Mouse (Mus musculus) c-Kit-positive CD71-negative TER-119-negative erythroid progenitor cells, embryonic 14.5 days (primary cell): ENCODE results near the gene Cckbr.
"Not testable (repeated sequence)": the region's sequence is repeated elsewhere in the genome, so short reads cannot be mapped to it uniquely, and the experiment has no call there.

ENCODE experiments used
- DNase-seq: peaks from one replicate; pipeline ENCODE4 v3.0.0-alpha.2; 2013; ENCODE audit warnings: low read depth

Gene Cckbr

DNA sequence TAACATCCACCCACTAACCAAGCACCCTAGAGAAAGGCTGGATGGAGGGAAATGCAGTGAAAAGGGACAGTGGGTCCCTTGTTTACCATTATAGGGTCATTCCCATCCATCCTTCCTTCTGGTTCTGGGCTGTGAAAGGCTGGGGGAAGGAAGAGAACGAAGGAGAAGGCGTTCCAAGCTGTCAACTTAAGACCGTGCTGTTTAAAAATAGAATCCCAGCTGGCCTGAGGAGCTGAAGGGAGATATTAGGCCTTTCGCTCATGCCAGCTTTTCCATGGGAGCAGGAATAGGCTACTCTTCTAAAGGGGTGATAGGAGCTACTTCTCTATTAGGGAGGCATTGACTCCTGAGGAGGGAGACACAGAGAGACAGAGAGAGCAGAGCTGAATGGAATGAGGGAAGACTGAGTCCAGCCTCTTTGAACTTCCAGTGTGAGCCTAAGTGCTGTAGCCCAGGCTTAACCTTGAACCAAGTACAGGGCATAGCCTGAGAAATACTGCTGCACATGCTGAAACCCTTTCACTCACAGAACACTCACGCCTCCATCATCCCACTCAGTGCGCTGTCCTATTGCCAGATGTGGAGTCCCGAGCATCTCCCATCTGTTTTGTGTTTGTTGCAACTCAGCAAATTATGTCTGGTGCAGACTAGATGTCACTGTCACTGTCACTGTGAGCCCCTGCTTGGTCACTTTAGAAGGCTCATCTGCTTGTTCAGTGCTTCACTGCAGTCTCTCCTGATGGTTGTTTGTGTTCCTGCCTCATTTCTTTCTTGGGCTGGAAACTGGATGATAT is 12.6 kb downstream of the Cckbr start:
- no peak for DNase-seq

DNA sequence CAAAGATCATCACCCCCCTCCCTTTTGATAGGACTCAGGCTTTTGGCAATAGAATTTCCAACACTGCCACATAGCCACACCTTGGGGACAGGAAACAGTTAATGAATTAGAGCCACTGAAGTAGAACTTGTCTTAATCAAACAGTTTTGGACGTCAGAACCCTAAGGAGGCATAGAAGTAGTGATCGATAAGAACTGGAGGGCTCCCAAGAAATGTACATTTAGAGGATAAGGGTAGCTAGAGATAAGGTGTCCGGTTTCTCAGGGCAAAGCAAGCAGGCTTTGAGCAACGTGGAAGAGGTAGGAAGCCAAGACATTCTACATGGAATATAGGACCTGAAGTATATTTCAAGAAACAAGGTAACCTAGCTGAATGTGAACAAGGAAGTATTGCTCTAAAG is 15.9 kb downstream of the Cckbr start:
- no peak for DNase-seq

DNA sequence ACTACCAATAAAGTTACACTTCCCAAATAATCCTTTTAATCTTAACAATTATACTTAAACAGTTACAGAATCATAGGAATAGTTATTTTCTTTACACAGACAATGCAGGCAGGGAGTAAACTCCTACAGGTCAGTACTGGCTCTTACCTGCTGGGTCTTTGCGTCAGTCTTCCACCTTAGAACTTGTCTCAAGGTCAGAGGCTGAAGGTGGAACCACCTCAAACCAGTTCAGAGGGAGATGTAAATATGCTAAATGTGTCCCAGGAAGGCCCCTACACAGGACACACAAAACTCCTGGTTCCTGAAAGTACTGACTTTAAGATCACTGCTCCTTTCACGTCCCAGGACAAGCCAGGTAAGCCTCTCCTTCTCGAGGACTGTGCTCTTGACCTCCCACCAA is 19.5 kb downstream of the Cckbr start:
- no peak for DNase-seq

DNA sequence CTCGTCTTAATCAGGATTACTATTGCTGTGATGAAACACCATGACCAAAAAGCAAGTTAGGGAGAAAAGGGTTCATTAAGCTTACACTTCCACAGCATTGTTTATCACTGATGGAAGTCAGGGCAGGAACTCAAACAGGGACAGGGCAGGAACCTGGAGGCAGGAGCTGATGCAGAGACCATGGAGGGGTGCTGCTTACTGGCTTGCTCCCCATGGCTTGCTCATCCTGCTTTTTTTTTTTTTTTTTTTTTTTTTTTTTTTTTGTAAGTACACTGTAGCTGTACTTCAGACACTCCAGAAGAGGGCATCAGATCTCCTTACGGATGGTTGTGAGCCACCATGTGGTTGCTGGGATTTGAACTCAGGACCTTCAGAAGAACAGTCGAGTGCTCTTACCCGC is 27.8 kb downstream of the Cckbr start:
- not testable (repeated sequence) for DNase-seq

DNA sequence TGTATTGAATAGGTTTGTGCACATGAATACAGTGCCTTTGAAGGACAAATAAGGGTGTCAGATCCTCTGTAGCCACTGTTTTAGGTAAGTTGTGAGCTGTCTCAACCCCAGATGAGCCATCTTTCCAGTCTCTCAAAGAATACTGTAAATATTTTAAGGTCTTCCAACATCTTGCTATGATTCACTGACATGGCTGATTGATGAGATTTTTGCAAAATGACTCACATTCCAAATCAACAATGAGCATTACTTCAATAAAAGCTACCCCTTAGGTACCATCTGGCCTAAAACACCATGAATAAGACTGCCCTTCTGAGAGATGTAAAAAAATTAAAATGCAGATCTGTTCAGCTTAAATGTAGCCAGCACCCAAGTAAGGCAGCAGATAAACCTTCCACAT is 33.0 kb downstream of the Cckbr start:
- no peak for DNase-seq

DNA sequence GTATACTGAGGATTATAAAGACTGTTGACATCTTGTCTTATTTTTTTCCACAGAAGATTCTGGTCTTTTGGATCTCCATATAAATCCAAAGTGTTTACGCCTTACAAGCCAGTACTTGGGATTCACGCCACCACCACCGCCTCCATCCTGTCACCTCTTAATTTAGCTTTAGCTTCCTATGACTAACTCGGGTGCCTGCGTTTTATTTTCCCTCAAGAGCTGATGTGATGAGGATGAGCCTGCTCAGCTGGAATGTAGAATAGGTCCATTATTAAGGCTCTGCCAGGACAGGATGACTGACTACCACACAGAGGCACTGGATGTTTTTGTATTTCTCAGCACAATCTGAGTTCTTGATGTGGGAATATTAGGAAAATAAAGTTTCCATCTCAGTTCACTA is 40.0 kb downstream of the Cckbr start:
- DNase-seq: not testable (repeated sequence)

DNA sequence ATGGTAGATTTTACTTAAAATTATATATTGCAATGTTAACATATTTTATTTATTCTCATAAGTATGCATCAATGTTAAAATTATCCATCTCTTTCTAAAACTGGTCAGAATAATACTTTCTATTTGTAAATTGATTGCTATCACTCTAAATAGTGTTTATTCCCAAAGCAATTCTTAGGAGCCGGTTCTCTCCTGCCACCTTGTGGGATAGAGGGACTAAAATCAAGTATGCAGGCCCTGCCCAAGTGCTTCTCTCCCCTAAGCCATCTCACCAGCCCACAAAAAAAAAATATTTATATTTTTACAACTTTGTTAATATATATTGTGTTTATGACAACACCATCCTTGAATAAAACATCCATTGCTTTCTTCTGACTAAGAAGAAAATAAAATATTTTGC is 47.1 kb downstream of the Cckbr start:
- DNase-seq: no peak

DNA sequence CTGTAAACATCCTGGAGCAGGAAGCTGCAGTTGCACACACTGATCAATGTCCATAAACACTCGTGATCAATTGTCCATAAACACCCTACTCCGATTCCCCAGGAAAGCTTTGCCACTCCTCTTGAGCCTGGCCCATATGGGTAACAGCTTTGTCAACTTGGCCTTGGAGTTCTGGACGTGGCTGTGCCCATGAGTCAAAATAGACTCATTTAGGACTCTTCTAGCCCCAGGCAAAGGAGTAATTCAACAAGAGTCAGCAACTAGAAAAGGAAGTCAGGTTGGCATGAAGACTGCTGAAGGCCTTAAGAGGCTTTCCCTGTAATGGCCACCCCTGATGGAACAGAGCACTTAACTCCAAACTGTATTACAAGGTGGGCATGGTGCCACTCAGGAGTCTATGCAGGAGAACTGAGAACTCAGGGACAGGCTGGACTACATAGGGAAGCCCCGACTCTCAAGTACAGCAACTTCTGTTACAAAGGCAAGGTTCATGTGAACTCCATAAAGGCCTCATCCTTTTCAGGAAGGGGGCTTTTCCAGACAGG is 49.3 kb downstream of the Cckbr start:
- DNase-seq: no peak

DNA sequence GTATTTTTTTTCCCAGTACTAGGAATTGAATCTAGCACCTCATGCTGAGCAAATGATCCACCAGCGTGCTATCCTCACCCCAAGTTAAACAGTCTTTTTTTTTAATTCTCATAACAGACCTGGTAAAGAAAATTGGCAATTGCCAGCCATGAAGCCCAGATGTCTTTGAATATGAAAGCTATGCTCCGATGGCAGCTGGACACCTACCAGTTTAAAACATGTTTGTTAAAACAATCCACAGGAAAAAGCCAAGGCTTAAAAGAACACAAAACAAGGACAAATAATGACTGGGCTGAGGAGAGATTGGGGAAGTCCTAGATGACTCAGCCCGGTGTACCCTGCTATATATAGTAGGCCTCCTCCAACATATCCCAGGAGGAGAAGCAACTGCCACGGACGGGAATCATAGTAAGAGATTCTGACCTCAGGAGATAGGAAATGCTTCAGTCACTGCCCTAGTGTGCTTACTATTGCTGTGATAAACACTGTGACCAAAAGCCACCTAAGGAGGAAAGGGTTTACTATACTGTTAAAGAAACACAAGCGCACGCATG is 49.9 kb downstream of the Cckbr start:
- no peak for DNase-seq

DNA sequence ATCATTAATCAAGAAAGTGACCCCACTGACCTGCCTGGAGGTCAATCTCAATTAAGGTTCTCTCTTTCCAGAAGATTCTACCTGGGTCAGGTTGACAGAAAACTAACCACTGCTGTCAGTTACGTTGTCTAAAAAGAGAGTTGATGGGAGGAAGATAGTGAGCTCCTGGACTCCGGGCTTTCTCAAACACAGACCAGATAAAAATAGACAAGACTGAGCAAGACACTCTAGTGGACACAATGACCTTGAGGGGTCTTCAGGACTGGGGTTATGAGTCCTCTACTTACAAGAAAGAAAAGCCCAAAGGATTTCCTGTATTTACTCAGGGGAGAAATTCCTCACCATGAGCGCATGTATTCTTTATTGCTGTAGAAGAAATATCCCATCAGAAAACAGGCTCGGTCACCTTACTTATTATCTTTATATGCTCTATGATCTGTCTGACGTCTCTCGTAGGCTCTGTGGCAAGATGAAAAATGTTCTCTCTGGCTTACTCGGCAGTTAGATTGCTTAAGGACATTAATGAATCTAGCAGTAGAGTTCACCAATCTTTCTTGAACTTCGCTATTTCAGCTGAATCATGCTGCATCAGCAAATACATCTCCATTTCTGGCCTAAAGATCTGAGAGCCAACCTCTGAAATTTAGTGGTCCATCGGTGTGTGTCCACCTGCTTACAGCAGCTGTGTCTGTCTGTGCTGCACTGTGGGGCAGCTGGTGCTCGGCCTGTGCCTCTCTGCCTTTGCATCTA is 51.3 kb downstream of the Cckbr start:
- DNase-seq: no peak

DNA sequence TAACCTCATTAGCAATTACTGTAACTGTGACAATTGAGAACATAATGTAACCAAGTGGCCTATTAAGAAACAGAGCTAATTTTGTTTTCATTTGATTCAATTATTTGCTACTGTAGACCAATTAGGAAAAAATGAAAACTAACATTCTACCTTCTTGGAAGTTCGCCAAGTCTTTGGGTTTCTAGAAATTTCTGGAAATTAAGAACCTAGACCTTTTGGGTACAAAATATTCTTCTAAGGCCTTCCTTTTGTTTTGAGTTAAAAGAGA is 51.8 kb downstream of the Cckbr start:
- no peak for DNase-seq

DNA sequence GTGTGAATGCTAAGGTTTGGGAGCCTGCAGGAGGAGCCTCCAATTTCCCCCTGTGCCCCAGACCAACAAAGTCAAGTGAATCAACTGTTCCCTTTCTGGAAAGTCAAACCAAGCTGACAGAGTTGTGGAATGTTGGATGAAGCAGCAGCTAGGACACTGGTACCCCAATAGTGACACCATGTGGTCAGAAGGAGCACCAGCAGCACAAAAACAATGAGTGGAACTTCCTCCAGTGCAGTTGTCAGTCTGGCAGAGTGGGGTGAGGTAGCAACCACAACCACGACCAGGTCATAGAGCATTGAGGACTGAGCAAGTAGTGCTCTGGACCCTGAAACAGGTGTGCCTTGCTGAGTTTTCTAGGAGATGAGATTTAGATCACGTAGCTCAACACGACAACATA is 52.3 kb downstream of the Cckbr start:
- no peak for DNase-seq

DNA sequence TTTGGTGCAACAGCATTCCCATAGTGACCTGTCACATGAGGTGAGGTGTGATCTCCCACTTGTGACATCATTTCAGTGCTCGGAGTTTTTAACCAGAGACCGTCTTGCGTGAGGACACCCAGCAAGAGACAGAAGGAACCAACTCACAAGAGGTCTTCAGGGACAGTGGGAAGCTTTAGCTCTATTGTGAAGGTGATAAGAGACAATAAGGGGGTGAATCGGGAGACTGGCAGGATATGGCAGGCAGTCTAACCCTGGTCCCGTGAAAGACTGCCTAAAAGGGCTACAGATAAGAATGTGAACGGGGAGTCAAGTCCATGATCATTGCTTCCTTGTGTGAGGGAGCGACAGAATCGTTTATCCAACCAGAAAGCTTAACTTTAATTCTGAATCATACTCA is 52.8 kb downstream of the Cckbr start:
- DNase-seq: no peak

DNA sequence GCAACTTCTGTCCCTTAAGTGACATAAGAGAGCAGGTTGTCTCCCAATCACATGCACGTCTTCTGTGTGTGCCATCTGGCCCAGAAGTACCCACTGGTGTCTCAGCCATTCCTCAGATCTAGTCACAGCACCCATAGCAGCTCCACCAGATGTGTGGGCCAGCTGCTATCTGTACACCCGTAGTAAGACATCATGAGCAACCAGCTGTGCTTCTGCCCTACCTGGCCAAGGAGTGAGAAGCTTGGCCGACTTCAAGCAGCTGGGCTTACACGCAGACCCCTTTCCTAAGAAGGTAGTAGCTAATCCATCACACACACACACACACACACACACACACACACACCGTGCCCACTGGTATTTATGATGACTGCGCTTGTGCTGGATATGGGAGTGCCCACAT is 53.7 kb downstream of the Cckbr start:
- DNase-seq: no peak

DNA sequence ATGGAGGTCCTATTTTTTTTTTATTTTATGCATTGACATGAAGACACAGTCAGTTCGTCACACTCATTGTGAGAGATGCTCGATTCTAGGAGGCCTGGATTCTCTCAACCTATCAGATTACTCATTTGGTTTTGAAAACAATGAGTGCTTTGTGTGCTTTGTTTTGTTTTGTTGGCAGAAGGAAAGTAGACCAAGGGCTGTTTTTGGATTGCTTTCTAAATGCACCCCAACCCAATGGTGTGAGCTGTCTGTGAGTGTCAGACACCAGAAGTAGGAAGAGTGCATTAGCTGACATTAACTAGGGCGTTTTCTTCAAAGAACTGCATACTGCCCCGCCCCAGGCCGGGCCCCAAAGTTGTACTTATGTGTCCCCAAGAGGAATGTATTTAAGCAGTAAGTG is 54.5 kb downstream of the Cckbr start:
- DNase-seq: no peak

DNA sequence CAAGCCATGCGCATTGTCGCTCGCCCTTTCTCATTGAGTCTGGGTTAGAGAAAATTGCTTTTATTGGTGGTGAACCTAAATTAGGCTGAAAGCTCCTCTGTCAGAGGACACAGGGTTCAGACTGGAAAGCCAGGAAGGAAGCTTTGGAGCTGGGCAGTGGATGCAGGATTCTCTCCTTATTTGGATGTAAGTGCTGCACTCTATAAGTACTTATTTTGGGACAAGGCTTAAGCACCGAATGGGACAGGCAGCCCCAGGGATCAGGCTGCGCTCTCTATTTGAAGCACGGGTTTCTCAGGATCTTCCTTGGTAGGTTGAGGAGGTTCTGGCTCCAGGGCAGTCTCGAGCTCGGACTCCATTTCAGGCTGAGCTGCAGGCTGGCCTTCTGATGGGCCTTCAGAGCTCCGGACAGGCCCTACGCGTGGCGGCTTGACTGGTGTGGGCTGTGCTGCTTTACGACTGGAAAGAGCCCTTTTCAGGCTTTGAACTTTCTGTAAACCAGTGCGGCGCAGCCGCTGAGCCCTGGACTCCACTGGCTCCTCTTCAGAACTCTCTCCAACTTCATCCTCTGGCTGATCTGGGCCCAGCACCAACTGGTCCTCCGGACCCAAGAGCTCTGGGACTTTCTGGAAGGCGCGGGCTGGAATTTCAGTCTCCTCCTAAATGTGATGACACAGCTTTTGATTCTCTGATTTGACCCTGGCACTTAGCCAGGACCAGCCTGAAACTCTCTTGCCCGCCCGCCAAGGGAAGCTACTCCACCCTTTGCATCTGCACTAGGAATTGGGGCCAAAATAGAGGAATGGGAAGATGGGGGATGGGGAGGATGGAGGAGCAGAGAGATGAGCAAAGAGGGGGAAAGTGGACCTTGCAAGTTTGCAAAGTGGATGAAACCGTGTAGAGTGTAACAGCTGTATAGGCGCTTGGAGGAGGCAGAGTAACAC is 55.3 kb downstream of the Cckbr start:
- no peak for DNase-seq

DNA sequence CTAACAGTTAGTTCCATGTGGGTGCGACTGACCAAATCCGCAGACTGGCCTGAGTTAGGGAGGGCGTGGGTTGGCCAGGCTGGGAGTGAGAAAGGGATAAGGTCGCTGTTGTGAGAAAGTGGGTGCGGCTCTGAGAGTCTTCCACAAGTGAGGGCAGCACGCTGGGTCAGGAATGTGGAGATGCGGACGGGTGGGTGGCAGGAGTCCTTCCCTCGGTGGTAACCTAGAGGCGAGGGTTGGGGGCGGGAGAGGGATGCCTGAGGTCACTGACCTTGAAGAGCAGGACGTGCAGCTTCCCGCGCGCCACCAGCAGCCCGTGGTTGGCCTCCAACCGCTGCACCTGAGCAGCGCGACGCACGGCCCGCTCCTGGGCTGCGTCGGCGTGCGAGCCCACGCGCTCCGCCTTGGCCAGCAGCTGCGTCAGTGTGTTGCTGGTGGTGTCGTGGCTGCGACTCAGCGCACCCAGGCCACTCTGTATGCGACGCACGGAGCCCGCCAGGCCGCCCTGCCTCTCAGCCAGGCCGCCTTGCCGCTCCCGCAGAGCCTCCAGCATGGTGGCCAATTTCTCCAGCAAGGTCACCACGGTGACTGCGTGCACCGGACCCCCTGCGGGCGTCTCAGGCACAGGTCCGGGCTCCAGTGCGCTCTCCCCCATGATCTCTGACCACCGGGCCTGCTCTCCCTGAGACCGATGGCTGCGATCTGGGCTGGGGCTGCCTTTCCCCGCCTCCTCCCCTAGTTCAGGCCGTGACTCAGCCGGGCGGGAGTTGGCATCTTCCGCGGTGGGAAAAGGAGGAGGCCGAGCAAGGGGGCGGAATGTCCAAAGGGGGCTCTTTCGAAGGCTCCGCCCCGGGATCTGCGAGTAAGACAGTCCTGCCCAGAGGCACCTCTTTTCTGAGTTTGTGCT is 56.2 kb downstream of the Cckbr start, which contains the start of gene Cavin3:
Cavin3 (minus strand) TSS at position 796 of the 907 bp plus-strand sequence.
- DNase-seq: peak; percentile 25

DNA sequence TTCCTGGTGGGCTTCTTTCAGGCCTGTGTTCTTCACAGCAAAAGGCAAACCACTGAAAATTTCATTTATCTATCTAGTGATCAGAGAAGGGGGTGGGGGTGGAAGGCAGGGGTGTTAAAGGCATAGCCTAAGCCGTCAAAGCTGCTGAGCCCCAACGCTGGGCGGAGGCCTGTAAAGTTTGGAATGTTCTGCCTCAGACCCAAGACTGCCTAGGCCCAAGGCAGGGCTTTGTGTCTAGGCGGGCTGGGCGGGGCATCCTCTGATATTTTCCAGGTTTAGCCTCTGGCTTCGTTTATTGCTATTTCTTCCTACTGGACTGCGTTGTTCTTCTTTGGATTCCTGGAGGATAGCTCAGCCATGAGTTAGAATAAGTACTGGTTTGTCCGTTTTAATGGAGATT is 56.9 kb downstream of the Cckbr start:
- DNase-seq: no peak

DNA sequence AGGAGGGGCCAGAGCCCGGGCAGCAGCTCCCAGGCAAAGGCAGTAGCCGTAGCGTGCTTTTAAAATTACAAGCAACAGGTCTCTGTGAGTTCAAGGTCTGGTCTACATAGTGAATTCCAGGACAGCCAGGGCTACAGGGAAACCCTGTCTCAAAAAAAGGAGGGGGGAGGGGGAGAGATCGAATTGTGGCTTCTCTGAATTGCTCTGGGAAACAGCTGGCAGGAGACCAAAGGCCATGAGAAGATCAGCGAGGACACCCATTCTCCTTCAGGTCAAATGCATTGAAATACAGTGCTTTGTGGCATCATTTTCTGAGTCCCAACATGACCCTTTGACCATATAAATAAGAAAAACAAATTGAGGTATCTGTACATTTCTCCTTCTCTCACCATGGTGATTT is 59.5 kb downstream of the Cckbr start:
- no peak for DNase-seq

DNA sequence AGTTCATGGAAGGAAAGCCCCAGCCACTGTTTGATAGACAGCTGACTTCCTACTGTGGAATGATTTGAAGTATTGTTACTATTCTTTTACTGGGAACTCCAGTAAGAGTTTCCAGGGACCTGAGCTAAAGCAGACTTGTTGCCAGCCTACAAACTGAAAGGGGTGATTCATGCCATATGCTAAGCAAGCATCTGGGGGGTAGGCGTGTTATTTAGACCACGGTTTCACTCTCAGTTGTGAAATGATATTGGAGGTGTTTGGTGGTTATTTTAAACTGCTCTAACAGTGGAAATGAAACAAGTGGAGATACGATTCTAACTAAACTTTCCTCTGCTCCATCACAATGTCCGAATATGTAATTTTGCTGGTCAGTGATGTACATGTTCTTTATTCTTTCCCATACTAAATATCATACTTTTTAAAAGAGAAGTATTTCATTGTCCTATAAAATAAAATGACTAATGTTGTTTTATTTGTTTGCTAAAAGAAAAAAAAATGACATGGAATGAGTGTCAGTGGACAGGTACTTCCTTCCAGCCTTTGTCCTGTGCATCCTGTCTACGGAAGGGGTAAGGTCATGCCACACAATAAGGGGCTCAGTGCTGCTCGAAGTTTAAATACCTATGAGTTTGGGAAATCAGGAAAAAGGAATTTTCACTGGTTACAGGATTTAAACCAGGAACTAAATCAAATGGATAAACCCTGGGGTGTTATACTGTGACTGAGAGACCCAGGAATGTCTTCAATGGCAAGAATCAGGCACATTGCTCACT is 61.8 kb downstream of the Cckbr start:
- DNase-seq: no peak
